Mouse (Mus musculus) kidney, postnatal 36 days (tissue): ENCODE data around the gene Lrrtm3.

Experiments used
- DNase-seq, 2 experiments: peaks; one replicate each; pipeline ENCODE4 v3.0.0; 2021 to 2022; ENCODE audit warnings: mixed read lengths in 2 of 2

Lrrtm3 gene

DNA sequence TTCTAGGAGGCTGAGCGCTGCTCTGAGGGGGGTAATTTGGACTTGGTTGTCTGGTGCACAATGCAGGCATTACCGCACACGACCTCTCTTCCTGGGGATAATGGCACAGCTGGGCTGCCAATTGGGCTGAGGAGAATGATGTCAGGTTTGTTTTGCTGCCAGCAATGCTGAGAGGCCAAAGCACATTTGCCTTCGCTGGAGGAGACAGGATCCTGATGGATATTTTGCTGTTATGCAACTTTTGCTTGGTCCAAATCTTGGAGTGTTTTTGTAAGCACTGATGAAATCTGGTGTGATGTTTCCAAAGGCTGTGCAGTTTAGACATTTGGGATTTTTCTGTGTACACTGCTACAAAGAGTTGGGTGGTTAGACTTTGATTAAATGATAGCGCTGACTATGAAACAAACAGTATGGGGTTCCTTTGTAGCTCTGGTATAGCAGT, 209.6 kb downstream of the Lrrtm3 start:
- no peak for DNase-seq
